Mouse (Mus musculus): ENCODE results near the gene Sox1. TPM values are rescaled to one million over a fixed set of nuclear protein-coding genes. Genes with fewer than 3 reads are reported as not detected.
A peak's percentile ranks its signal among the peaks of the same experiment; 100 is the strongest.

Gene Sox1
- not detected in 2 replicates for polyA plus RNA-seq (2014; fragmentation: Nextera tagmentation; extraction: Ambion mirVana)

GRCm38 (mm10) chr8:12395071-12396031 is at the start of gene Sox1:
Gene Sox1 (plus strand): TSS chr8:12395295.
- Histone ChIP-seq H3K27ac (ENCODE audit: low read depth, low read length) (no peak within 1 kb of the TSS), H3K36me3 (ENCODE audit: control insufficient read depth, insufficient read depth, low read length) (no peaks in the 10 kb centered on the region), H3K4me3 (ENCODE audit: low read depth, low read length) (peak within 1 kb of the TSS; percentile 39), H3K4me2 (peak within 1 kb of the TSS; percentile 58), H3K9me3 (ENCODE audit: control insufficient read depth, low read length) (no peaks in the 10 kb centered on the region), H3K27me3 (replicated peaks; ENCODE audit: control insufficient read depth, insufficient read depth, low read length) (peaks cover 98% of the 10 kb centered on the region), H3K4me1 (replicated peaks; ENCODE audit: control insufficient read depth, insufficient read depth, low read length) (peaks cover 2% of the 10 kb centered on the region), H3K9ac (ENCODE audit: low read depth, low read length) (no peak within 1 kb of the TSS)
- under 1% methylated on average over 73 of the region's 89 CpGs for WGBS
- ATAC-seq (replicated peaks; ENCODE audit: low FRiP score) = no peak; the same call in 1 of the 2 replicates
- DNase-seq (ENCODE audit: low spot score) = peak; percentile 51

- no peak overlapping the region for H3K27ac ChIP-seq (ENCODE audit: low read depth, low read length)
- no peak overlapping the region for H3K4me2 ChIP-seq
- 56% methylated on average over 4 of the region's 4 CpGs for WGBS
- H3K9me3 ChIP-seq (ENCODE audit: control insufficient read depth, low read length) = no peaks in the 10 kb centered on the region
- H3K4me1 ChIP-seq (replicated peaks; ENCODE audit: control insufficient read depth, insufficient read depth, low read length) = no peaks in the 10 kb centered on the region
- H3K9ac ChIP-seq (ENCODE audit: low read depth, low read length) = no peak overlapping the region
- no peak for DNase-seq (ENCODE audit: low spot score)
- H3K36me3 ChIP-seq (ENCODE audit: control insufficient read depth, insufficient read depth, low read length) = no peaks in the 10 kb centered on the region
- no peaks in the 10 kb centered on the region for H3K27me3 ChIP-seq (replicated peaks; ENCODE audit: control insufficient read depth, insufficient read depth, low read length)
- no peak for ATAC-seq (replicated peaks; ENCODE audit: low FRiP score)
- no peak overlapping the region for H3K4me3 ChIP-seq (ENCODE audit: low read depth, low read length)
Measured at GRCm38 (mm10) chr8:12345881-12346280, 49.2 kb upstream of the Sox1 start.

GRCm38 (mm10) chr8:12346870-12347269 is 48.2 kb upstream of the Sox1 start:
- Histone ChIP-seq H3K4me2 (no peak overlapping the region), H3K9ac (ENCODE audit: low read depth, low read length) (no peak overlapping the region), H3K36me3 (ENCODE audit: control insufficient read depth, insufficient read depth, low read length) (no peaks in the 10 kb centered on the region), H3K9me3 (ENCODE audit: control insufficient read depth, low read length) (no peaks in the 10 kb centered on the region), H3K27ac (ENCODE audit: low read depth, low read length) (no peak overlapping the region), H3K27me3 (replicated peaks; ENCODE audit: control insufficient read depth, insufficient read depth, low read length) (no peaks in the 10 kb centered on the region), H3K4me1 (replicated peaks; ENCODE audit: control insufficient read depth, insufficient read depth, low read length) (no peaks in the 10 kb centered on the region), H3K4me3 (ENCODE audit: low read depth, low read length) (no peak overlapping the region)
- ATAC-seq (replicated peaks; ENCODE audit: low FRiP score) (no peak), DNase-seq (ENCODE audit: low spot score) (no peak)
- 89% methylated on average over 11 of the region's 11 CpGs for WGBS

GRCm38 (mm10) chr8:12348306-12348705 is 46.8 kb upstream of the Sox1 start:
- 83% methylated on average over 1 of the region's 1 CpGs for WGBS

GRCm38 (mm10) chr8:12349591-12349990 is 45.5 kb upstream of the Sox1 start:
- no peak overlapping the region for H3K4me3 ChIP-seq (ENCODE audit: low read depth, low read length)
- H3K9me3 ChIP-seq (ENCODE audit: control insufficient read depth, low read length) = no peaks in the 10 kb centered on the region
- no peak overlapping the region for H3K4me2 ChIP-seq
- H3K4me1 ChIP-seq (replicated peaks; ENCODE audit: control insufficient read depth, insufficient read depth, low read length) = no peaks in the 10 kb centered on the region
- H3K27me3 ChIP-seq (replicated peaks; ENCODE audit: control insufficient read depth, insufficient read depth, low read length) = no peaks in the 10 kb centered on the region
- WGBS = 43% methylated on average over 2 of the region's 2 CpGs
- H3K27ac ChIP-seq (ENCODE audit: low read depth, low read length) = no peak overlapping the region
- DNase-seq (ENCODE audit: low spot score) (no peak), ATAC-seq (replicated peaks; ENCODE audit: low FRiP score) (no peak)
- H3K36me3 ChIP-seq (ENCODE audit: control insufficient read depth, insufficient read depth, low read length) = no peaks in the 10 kb centered on the region
- no peak overlapping the region for H3K9ac ChIP-seq (ENCODE audit: low read depth, low read length)

More at GRCm38 (mm10) chr8:12348306-12348705, 46.8 kb upstream of the Sox1 start:
- H3K27me3 ChIP-seq (replicated peaks; ENCODE audit: control insufficient read depth, insufficient read depth, low read length) = no peaks in the 10 kb centered on the region
- H3K36me3 ChIP-seq (ENCODE audit: control insufficient read depth, insufficient read depth, low read length) = no peaks in the 10 kb centered on the region
- no peaks in the 10 kb centered on the region for H3K4me1 ChIP-seq (replicated peaks; ENCODE audit: control insufficient read depth, insufficient read depth, low read length)
- no peak overlapping the region for H3K9ac ChIP-seq (ENCODE audit: low read depth, low read length)
- H3K9me3 ChIP-seq (ENCODE audit: control insufficient read depth, low read length) = no peaks in the 10 kb centered on the region
- DNase-seq (ENCODE audit: low spot score) (no peak), ATAC-seq (replicated peaks; ENCODE audit: low FRiP score) (no peak)
- H3K4me2 ChIP-seq = no peak overlapping the region
- H3K27ac ChIP-seq (ENCODE audit: low read depth, low read length) = no peak overlapping the region
- no peak overlapping the region for H3K4me3 ChIP-seq (ENCODE audit: low read depth, low read length)

GRCm38 (mm10) chr8:12351121-12351520 is 44.0 kb upstream of the Sox1 start:
- Histone ChIP-seq H3K27me3 (replicated peaks; ENCODE audit: control insufficient read depth, insufficient read depth, low read length) (no peaks in the 10 kb centered on the region), H3K36me3 (ENCODE audit: control insufficient read depth, insufficient read depth, low read length) (no peaks in the 10 kb centered on the region), H3K27ac (ENCODE audit: low read depth, low read length) (no peak overlapping the region), H3K4me2 (no peak overlapping the region), H3K9me3 (ENCODE audit: control insufficient read depth, low read length) (no peaks in the 10 kb centered on the region), H3K4me3 (ENCODE audit: low read depth, low read length) (no peak overlapping the region), H3K9ac (ENCODE audit: low read depth, low read length) (no peak overlapping the region), H3K4me1 (replicated peaks; ENCODE audit: control insufficient read depth, insufficient read depth, low read length) (no peaks in the 10 kb centered on the region)
- ATAC-seq (replicated peaks; ENCODE audit: low FRiP score) (no peak), DNase-seq (ENCODE audit: low spot score) (no peak)

GRCm38 (mm10) chr8:12354406-12355025 is 40.6 kb upstream of the Sox1 start:
- 72% methylated on average over 10 of the region's 10 CpGs for WGBS
- H3K36me3 ChIP-seq (ENCODE audit: control insufficient read depth, insufficient read depth, low read length) = no peaks in the 10 kb centered on the region
- no peak for ATAC-seq (replicated peaks; ENCODE audit: low FRiP score)
- no peaks in the 10 kb centered on the region for H3K27me3 ChIP-seq (replicated peaks; ENCODE audit: control insufficient read depth, insufficient read depth, low read length)
- H3K4me2 ChIP-seq = no peak overlapping the region
- no peak overlapping the region for H3K4me3 ChIP-seq (ENCODE audit: low read depth, low read length)
- H3K9me3 ChIP-seq (ENCODE audit: control insufficient read depth, low read length) = no peaks in the 10 kb centered on the region
- H3K27ac ChIP-seq (ENCODE audit: low read depth, low read length) = no peak overlapping the region
- DNase-seq (ENCODE audit: low spot score) = no peak
- H3K4me1 ChIP-seq (replicated peaks; ENCODE audit: control insufficient read depth, insufficient read depth, low read length) = no peaks in the 10 kb centered on the region
- H3K9ac ChIP-seq (ENCODE audit: low read depth, low read length) = no peak overlapping the region

GRCm38 (mm10) chr8:12368161-12368560 is 26.9 kb upstream of the Sox1 start:
- H3K9me3 ChIP-seq (ENCODE audit: control insufficient read depth, low read length) = no peaks in the 10 kb centered on the region
- no peak overlapping the region for H3K4me2 ChIP-seq
- WGBS = 63% methylated on average over 7 of the region's 7 CpGs

More at GRCm38 (mm10) chr8:12368161-12368560, 26.9 kb upstream of the Sox1 start:
- ATAC-seq (replicated peaks; ENCODE audit: low FRiP score) (no peak), DNase-seq (ENCODE audit: low spot score) (no peak)
- no peak overlapping the region for H3K27ac ChIP-seq (ENCODE audit: low read depth, low read length)
- no peaks in the 10 kb centered on the region for H3K36me3 ChIP-seq (ENCODE audit: control insufficient read depth, insufficient read depth, low read length)
- H3K9ac ChIP-seq (ENCODE audit: low read depth, low read length) = no peak overlapping the region
- 0 out of 2 replicates have a peak, but pooled peaks cover 2% of the 10 kb centered on the region for H3K27me3 ChIP-seq (replicated peaks; ENCODE audit: control insufficient read depth, insufficient read depth, low read length)
- no peaks in the 10 kb centered on the region for H3K4me1 ChIP-seq (replicated peaks; ENCODE audit: control insufficient read depth, insufficient read depth, low read length)
- no peak overlapping the region for H3K4me3 ChIP-seq (ENCODE audit: low read depth, low read length)

All from liver, embryonic 11.5 days (tissue).